Mouse (Mus musculus) kidney, adult 11 months (tissue): ENCODE measurements at regions not wholly inside any gene's neighbourhood (a gene's known extent, or its start where the extent isn't known, plus 50 kb on each side); places are given as distances from the start of the nearest gene placed in this dataset.

Experiments used
- DNase-seq: peaks from one replicate; pipeline ENCODE4 v3.0.0; 2022

GRCm38 (mm10) chr9:86961663-86962062 is 53.7 kb upstream of the Ripply2 start:
- DNase-seq: no peak

- DNase-seq: no peak
Measured at GRCm38 (mm10) chr9:86957076-86957475, 58.3 kb upstream of the Ripply2 start.

- DNase-seq: no peak
Measured at GRCm38 (mm10) chr9:86955720-86956119, 59.6 kb upstream of the Ripply2 start.

GRCm38 (mm10) chr9:86951958-86952509 is 63.3 kb upstream of the Ripply2 start:
- peak; percentile 20 for DNase-seq

- DNase-seq: no peak
Measured at GRCm38 (mm10) chr9:86949885-86950284, 65.5 kb upstream of the Ripply2 start.

- DNase-seq: peak; percentile 8
Measured at GRCm38 (mm10) chr9:86931196-86931595, 50.7 kb upstream of the Snap91 start.
